Mouse (Mus musculus): ENCODE measurements around the gene Ltc4s. TPM values are rescaled to one million over a fixed set of nuclear protein-coding genes. Genes with fewer than 3 reads are reported as not detected.

The Ltc4s gene
- total and polyA plus RNA-seq, 3 experiments: 0.47 to 2.0 (median 1.4) TPM

- TF ChIP-seq MEF2A (IDR thresholded peaks at IDR 0.05; ENCODE audit: borderline replicate concordance, low read depth, low read length): peak; percentile 95
Measured at GRCm38 (mm10) chr11:50212848-50213758, 25.3 kb downstream of the Ltc4s start (continued).

- peak overlapping the region; percentile 79; the same call in 1 of the 2 replicates for H3K4me2 ChIP-seq (ENCODE audit: insufficient read depth, low read depth, poor library complexity, severe bottlenecking)
- peaks cover 31% of the 10 kb centered on the region for H3K79me2 ChIP-seq (replicated peaks; ENCODE audit: control insufficient read depth, extremely low read depth, insufficient read depth, poor library complexity, severe bottlenecking)
- in situ Hi-C loops (cut with MboI; ENCODE audit: low pct_ligation_motif_present, low pct_unique_long_range_greater_than_20kb, low sequenced_read_pairs): loop anchor here (5.0 kb wide), 1 partner anchor 35 kb away; no protein-coding TSS in a partner anchor
- peak; percentile 70 for DNase-seq (ENCODE audit: extremely low read depth)
- no peaks in the 10 kb centered on the region for H3K27me3 ChIP-seq (replicated peaks)
- H3K36me3 ChIP-seq (replicated peaks in 1 of 2; ENCODE audit: control insufficient read depth in 1 of 2, insufficient read depth in 1 of 2, low read length in 1 of 2): peaks cover 16 to 22% of the 10 kb centered on the region in 2 experiments
- peak overlapping the region; percentile 94 for H3K27ac ChIP-seq (ENCODE audit: insufficient read depth, low read depth)
- peak overlapping the region; percentile 98 for H3K9ac ChIP-seq (ENCODE audit: insufficient read depth, low read depth)
- peak overlapping the region in 1 of 3 experiments; percentile 7 for H3K4me3 ChIP-seq (replicated peaks in 1 of 3; ENCODE audit: low read depth in 2 of 3, low read length in 2 of 3, poor library complexity in 1 of 3)
- peaks cover 35 to 73% of the 10 kb centered on the region in 2 experiments for H3K4me1 ChIP-seq (ENCODE audit: control insufficient read depth in 1 of 2, insufficient read depth in 2 of 2)
- dilution Hi-C loops (cut with MboI; ENCODE audit: extremely low pct_ligation_motif_present, extremely low pct_unique_long_range_greater_than_20kb, low sequenced_read_pairs): no loop called here
- H3K9me3 ChIP-seq (replicated peaks; ENCODE audit: low read length): no peaks in the 10 kb centered on the region
- TF ChIP-seq ZMIZ1 (IDR thresholded peaks at IDR 0.05; ENCODE audit: low read depth, low read length) (no peak), SMC3 (IDR thresholded peaks at IDR 0.05; ENCODE audit: low read depth, low read length) (no peak), GABPA (IDR thresholded peaks at IDR 0.05; ENCODE audit: insufficient replicate concordance, low read depth, low read length) (no peak), MAFK (IDR thresholded peaks at IDR 0.05; ENCODE audit: insufficient replicate concordance, low read length) (0 out of 2 replicates have a peak, but pooled peaks have one; percentile 25), HCFC1 (IDR thresholded peaks at IDR 0.05; ENCODE audit: low read depth, low read length) (no peak), SIN3A (IDR thresholded peaks at IDR 0.05; ENCODE audit: low read length) (no peak), POLR2AphosphoS2 (IDR thresholded peaks at IDR 0.05; ENCODE audit: low read depth, low read length) (no peak), USF1 (IDR thresholded peaks at IDR 0.05; ENCODE audit: low read depth, low read length) (no peak), NRF1 (IDR thresholded peaks at IDR 0.05; ENCODE audit: low read depth, low read length) (no peak), PAX5 (IDR thresholded peaks at IDR 0.05; ENCODE audit: low read length) (no peak), ZKSCAN1 (IDR thresholded peaks at IDR 0.05; ENCODE audit: borderline replicate concordance, low read depth, low read length) (no peak), MAZ (IDR thresholded peaks at IDR 0.05; ENCODE audit: low read depth, low read length) (0 out of 2 replicates have a peak, but pooled peaks have one; percentile 24), JUND (conservative IDR thresholded peaks at IDR 0.05; ENCODE audit: low read depth, low read length) (no peak), RAD21 (IDR thresholded peaks at IDR 0.05; ENCODE audit: low read depth, low read length) (no peak), USF2 (conservative IDR thresholded peaks at IDR 0.05; ENCODE audit: low read depth, low read length) (no peak), RCOR1 (conservative IDR thresholded peaks at IDR 0.05; ENCODE audit: low read depth, low read length) (no peak), CTCF (conservative IDR thresholded peaks at IDR 0.05 in 1 of 2, IDR thresholded peaks at IDR 0.05 in 1 of 2; ENCODE audit: low read depth in 2 of 2, low read length in 2 of 2) (no peak), CHD1 (IDR thresholded peaks at IDR 0.05; ENCODE audit: low read depth, low read length) (no peak; the same call in 1 of the 2 replicates), ZC3H11A (IDR thresholded peaks at IDR 0.05; ENCODE audit: low read depth, low read length) (no peak), EP300 (IDR thresholded peaks at IDR 0.05; ENCODE audit: low read length) (peak; percentile 58; the same call in 1 of the 2 replicates), CHD2 (IDR thresholded peaks at IDR 0.05; ENCODE audit: low read length) (no peak), KAT2A (IDR thresholded peaks at IDR 0.05; ENCODE audit: insufficient replicate concordance, low read length) (0 out of 2 replicates have a peak, but pooled peaks have one; percentile 18), POLR2A (IDR thresholded peaks at IDR 0.05; ENCODE audit: low read depth, low read length) (no peak), ELF1 (IDR thresholded peaks at IDR 0.05; ENCODE audit: low read depth, low read length) (peak; percentile 90), TCF12 (IDR thresholded peaks at IDR 0.05; ENCODE audit: low read depth, low read length) (0 out of 2 replicates have a peak, but pooled peaks have one; percentile 53), ZNF384 (IDR thresholded peaks at IDR 0.05; ENCODE audit: low read depth, low read length) (peak; percentile 55), MAX (IDR thresholded peaks at IDR 0.05; ENCODE audit: low read length) (0 out of 2 replicates have a peak, but pooled peaks have one; percentile 26), MYC (IDR thresholded peaks at IDR 0.05; ENCODE audit: low read depth, low read length) (no peak), MXI1 (IDR thresholded peaks at IDR 0.05; ENCODE audit: low read depth, low read length) (no peak; the same call in 1 of the 2 replicates), NELFE (IDR thresholded peaks at IDR 0.05; ENCODE audit: low read depth, low read length) (no peak; the same call in 1 of the 2 replicates), BHLHE40 (IDR thresholded peaks at IDR 0.05; ENCODE audit: low read depth, low read length) (peak; percentile 63; the same call in 1 of the 2 replicates), ETS1 (conservative IDR thresholded peaks at IDR 0.05; ENCODE audit: low read depth, low read length) (peak; percentile 77), JUN (IDR thresholded peaks at IDR 0.05; ENCODE audit: insufficient read depth, low read depth, low read length) (peak; percentile 26; the same call in 1 of the 2 replicates)
Measured at GRCm38 (mm10) chr11:50212060-50212739, 26.2 kb downstream of the Ltc4s start.
